Comparison of ENCODE assay signal across 16 mouse cellular contexts in genomic region chr19:43563166-43563565, GRCm38 (mm10). TPM values are rescaled to one million over a fixed set of nuclear protein-coding genes. Genes with fewer than 3 reads are reported as not detected.
DNase-seq lines count a peak whose midpoint lies in the region; ATAC-seq and TF ChIP-seq lines count a peak whose summit lies in the region.
"Had no signal": no experiment of that assay in that cellular context is flagged by ENCODE, and none has a peak within 500 bp of the region (broad histone marks: within the 10 kb centered on the region; RNA-seq: fewer than 3 reads in every experiment).

No protein-coding gene starts in this region.

- no peaks in the 10 kb centered on the region for H3K4me1 ChIP-seq in kidney, adult 2 months (ENCODE audit: control insufficient read depth, insufficient read depth, low read length)
- peaks cover 10% of the 10 kb centered on the region for H3K4me1 ChIP-seq in lung, embryonic 15.5 days
- H3K4me1 ChIP-seq in liver, postnatal 0 days (ENCODE audit: insufficient read depth), result no peaks in the 10 kb centered on the region
- H3K4me1 ChIP-seq: hindbrain, embryonic 15.5 days; limb, embryonic 15.5 days had no signal

- H3K9ac ChIP-seq in lung, embryonic 15.5 days, result no peak overlapping the region
- H3K9ac ChIP-seq in liver, postnatal 0 days (replicated peaks), result no peak overlapping the region
- H3K9ac ChIP-seq: hindbrain, embryonic 15.5 days; limb, embryonic 15.5 days had no signal

- no peak overlapping the region for H3K4me2 ChIP-seq in lung, embryonic 15.5 days
- H3K4me2 ChIP-seq in liver, postnatal 0 days (ENCODE audit: low read depth, low read length), result no peak overlapping the region
- H3K4me2 ChIP-seq: hindbrain, embryonic 15.5 days; limb, embryonic 15.5 days had no signal

- WGBS in kidney, adult 2 months, result 45% methylated on average over 5 of the region's 5 CpGs
- 29% methylated on average over 5 of the region's 5 CpGs for WGBS in lung, embryonic 15.5 days
- WGBS in liver, postnatal 0 days (ENCODE audit: insufficient replicate concordance), result 63% methylated on average over 5 of the region's 5 CpGs

- 0 out of 2 replicates have a peak, but pooled peaks have one; percentile 62 for ATAC-seq in lung, embryonic 15.5 days (ENCODE audit: borderline replicate concordance, extremely low read depth, low FRiP score, low TSS enrichment)
- no peak for ATAC-seq in liver, postnatal 0 days
- ATAC-seq in inflammation-experienced regulatory T-cells, adult 6 months, result no peak
- ATAC-seq: forebrain, embryonic 16.5 days had no signal

- H3K4me3 ChIP-seq in kidney, adult 2 months (ENCODE audit: insufficient read depth, low read depth, low read length), result no peak overlapping the region
- no peak overlapping the region for H3K4me3 ChIP-seq in lung, embryonic 15.5 days
- no peak overlapping the region for H3K4me3 ChIP-seq in liver, postnatal 0 days (ENCODE audit: low read depth, low read length)
- H3K4me3 ChIP-seq: hindbrain, embryonic 15.5 days; limb, embryonic 15.5 days had no signal

- H3K9me3 ChIP-seq in lung, embryonic 15.5 days, result no peaks in the 10 kb centered on the region
- H3K9me3 ChIP-seq in liver, postnatal 0 days (ENCODE audit: low read length), result no peaks in the 10 kb centered on the region
- H3K9me3 ChIP-seq: hindbrain, embryonic 15.5 days; limb, embryonic 15.5 days had no signal

- TF ChIP-seq EP300 in liver, postnatal 0 days (IDR thresholded peaks at IDR 0.05; ENCODE audit: low read depth), result no peak

- no peak for TF ChIP-seq CTCF in kidney, adult 2 months (conservative IDR thresholded peaks at IDR 0.05; ENCODE audit: insufficient read depth, insufficient read length, low read depth, low read length)
- no peak for TF ChIP-seq CTCF in liver, postnatal 0 days (IDR thresholded peaks at IDR 0.05; ENCODE audit: low read depth)

- H3K36me3 ChIP-seq in kidney, adult 2 months (ENCODE audit: control insufficient read depth, insufficient read depth, low read length), result no peaks in the 10 kb centered on the region
- H3K36me3 ChIP-seq in lung, embryonic 15.5 days, result no peaks in the 10 kb centered on the region
- no peaks in the 10 kb centered on the region for H3K36me3 ChIP-seq in liver, postnatal 0 days (replicated peaks; ENCODE audit: insufficient read depth, low read length)
- H3K36me3 ChIP-seq: hindbrain, embryonic 15.5 days; limb, embryonic 15.5 days had no signal

- TF ChIP-seq POLR2A in kidney, adult 2 months (IDR thresholded peaks at IDR 0.05; ENCODE audit: low read depth, low read length), result no peak

- H3K27ac ChIP-seq in kidney, adult 2 months (ENCODE audit: insufficient read depth, low read depth, low read length), result no peak overlapping the region
- no peak overlapping the region for H3K27ac ChIP-seq in lung, embryonic 15.5 days
- no peak overlapping the region for H3K27ac ChIP-seq in liver, postnatal 0 days (ENCODE audit: low read depth)
- H3K27ac ChIP-seq: hindbrain, embryonic 15.5 days; limb, embryonic 15.5 days had no signal

- no peaks in the 10 kb centered on the region for H3K27me3 ChIP-seq in kidney, adult 2 months (replicated peaks; ENCODE audit: control insufficient read depth, insufficient read depth, low read length)
- H3K27me3 ChIP-seq in lung, embryonic 15.5 days, result peaks cover 10% of the 10 kb centered on the region
- peaks cover 13% of the 10 kb centered on the region; the same call in 1 of the 2 replicates for H3K27me3 ChIP-seq in liver, postnatal 0 days (ENCODE audit: insufficient read depth, low read length)
- H3K27me3 ChIP-seq: hindbrain, embryonic 15.5 days had no signal

- DNase-seq in adrenal gland, postnatal 10 days, result peak; percentile 32
- DNase-seq in adrenal gland, postnatal 4 days (ENCODE audit: low spot score in 2 of 2), result no peak
- peak; percentile 18 for DNase-seq in kidney, adult 2 months
- no peak for DNase-seq in kidney, adult 9 months
- DNase-seq in 3T3-L1 (ENCODE audit: low read depth, low spot score), result peak; percentile 65
- DNase-seq in liver, postnatal 0 days, result no peak
- DNase-seq: cerebellum, adult 11-12 months had no signal

RNA-seq across cellular contexts. Expression of gene Got1, which starts 38.8 kb away (rescaled TPM):
- total RNA-seq in adrenal gland, postnatal 10 days (2021), result 100 to 1,000 TPM in 1 of 2 experiments, 10 to 100 TPM in 1; 83.4 to 147 TPM
- total RNA-seq in adrenal gland, postnatal 4 days (2021), result 10 to 100 TPM; 59.8 to 62.7 TPM
- 107 and 118 TPM in 2 replicates for polyA plus RNA-seq in kidney, adult 2 months (2012; rRNA removed)
- polyA plus RNA-seq in lung, embryonic 15.5 days (2015; fragmentation: Nextera tagmentation; extraction: Ambion mirVana), result 27.2 and 31.1 TPM in 2 replicates
- polyA plus RNA-seq in liver, postnatal 0 days (2015; fragmentation: Nextera tagmentation; extraction: Ambion mirVana), result 127 and 137 TPM in 2 replicates
- 10 to 100 TPM; 33.0 to 47.8 (median 40.0) TPM for polyA plus RNA-seq in inflammation-experienced regulatory T-cells, adult 6 months (2017; shearing (Covaris generic))

RNA-seq across cellular contexts. Expression of gene Nkx2-3, which starts 49.0 kb away (rescaled TPM):
- under 1 TPM in 1 of 2 experiments, not detected in 1; 0.12 TPM for total RNA-seq in adrenal gland, postnatal 10 days (2021)
- under 1 TPM in 1 of 2 experiments, not detected in 1; 0.28 TPM for total RNA-seq in adrenal gland, postnatal 4 days (2021)
- not detected in 2 replicates for polyA plus RNA-seq in kidney, adult 2 months (2012; rRNA removed)
- polyA plus RNA-seq in lung, embryonic 15.5 days (2015; fragmentation: Nextera tagmentation; extraction: Ambion mirVana), result 0.08 TPM in 1 of 2 replicates, not detected in the other
- polyA plus RNA-seq in liver, postnatal 0 days (2015; fragmentation: Nextera tagmentation; extraction: Ambion mirVana), result 0.05 and 0.13 TPM in 2 replicates
- not detected for polyA plus RNA-seq in inflammation-experienced regulatory T-cells, adult 6 months (2017; shearing (Covaris generic))
- total RNA-seq: adrenal gland, postnatal 36 days; left cerebral cortex, adult 18-20 months; neutrophil, adult 5-6 weeks had no signal
- polyA plus RNA-seq: limb, embryonic 15.5 days; midbrain, postnatal 0 days had no signal

Comparison
In these comparisons a context has a peak if more than half of its experiments do, and no peak if none do; other contexts are left out.
1. DNase-seq: peak in adrenal gland, postnatal 10 days (single experiment), kidney, adult 2 months (single experiment) and 3T3-L1 (single experiment); none in adrenal gland, postnatal 4 days (0 of 2), kidney, adult 9 months (single experiment) and liver, postnatal 0 days (single experiment).